Mouse (Mus musculus) ES-Bruce4 (cell line): ENCODE measurements around the gene Ghr. TPM values are rescaled to one million over a fixed set of nuclear protein-coding genes. Genes with fewer than 3 reads are reported as not detected.

Source experiments
- H3K27ac ChIP-seq: 2 replicates; pipeline ENCODE4 v1.5.1; 2012; ENCODE audit warnings: low read length, inconsistent platforms; ENCODE audit not compliant: insufficient read depth
- H3K27me3 ChIP-seq: 2 replicates; pipeline ENCODE4 v1.6.1; 2012; ENCODE audit warnings: mild to moderate bottlenecking, low read length, inconsistent platforms; ENCODE audit not compliant: control insufficient read depth, poor library complexity, insufficient read depth, severe bottlenecking
- H3K36me3 ChIP-seq: 2 replicates; pipeline ENCODE4 v1.6.1; 2012; ENCODE audit warnings: inconsistent platforms, mild to moderate bottlenecking, low read length, moderate library complexity; ENCODE audit not compliant: control insufficient read depth, poor library complexity, insufficient read depth, severe bottlenecking
- H3K4me1 ChIP-seq: one replicate; pipeline ENCODE4 v1.8.1; 2011; ENCODE audit warnings: low read length; ENCODE audit not compliant: control insufficient read depth, insufficient read depth
- H3K4me3 ChIP-seq: 2 replicates; pipeline ENCODE4 v1.5.1; 2011; ENCODE audit warnings: low read depth, mild to moderate bottlenecking, low read length
- H3K9ac ChIP-seq: 2 replicates; pipeline ENCODE4 v1.6.1; 2012; ENCODE audit warnings: low read depth, mild to moderate bottlenecking, inconsistent platforms; ENCODE audit not compliant: poor library complexity, severe bottlenecking
- H3K9me3 ChIP-seq: replicated peaks from 2 replicates; pipeline ENCODE4 v1.6.1; 2012; ENCODE audit warnings: mild to moderate bottlenecking, low read length, inconsistent platforms; ENCODE audit not compliant: control insufficient read depth, poor library complexity, insufficient read depth, severe bottlenecking
- CTCF ChIP-seq: IDR thresholded peaks from one replicate; pipeline ENCODE4 v1.8.1; 2011; ENCODE audit warnings: low read depth, low read length
- EP300 ChIP-seq: IDR thresholded peaks from 2 replicates; pipeline ENCODE4 v1.6.1; 2011; ENCODE audit warnings: low read depth, low read length; ENCODE audit not compliant: insufficient read depth
- POLR2A ChIP-seq: IDR thresholded peaks from one replicate; pipeline ENCODE4 v1.8.1; 2011; ENCODE audit warnings: low read length; ENCODE audit not compliant: insufficient read depth
- polyA plus RNA-seq: library from polyadenylated mRNA; stranded (reverse); fragments of >200 nt; gene quantifications from 2 replicates; pipeline ENCODE4 v1.2.4, GENCODE M21; 2011; ENCODE audit warnings: low read depth; ENCODE audit not compliant: missing spikeins, insufficient read depth, insufficient read length

Ghr gene
- polyA plus RNA-seq, 1 experiment = 40.5 TPM

DNA sequence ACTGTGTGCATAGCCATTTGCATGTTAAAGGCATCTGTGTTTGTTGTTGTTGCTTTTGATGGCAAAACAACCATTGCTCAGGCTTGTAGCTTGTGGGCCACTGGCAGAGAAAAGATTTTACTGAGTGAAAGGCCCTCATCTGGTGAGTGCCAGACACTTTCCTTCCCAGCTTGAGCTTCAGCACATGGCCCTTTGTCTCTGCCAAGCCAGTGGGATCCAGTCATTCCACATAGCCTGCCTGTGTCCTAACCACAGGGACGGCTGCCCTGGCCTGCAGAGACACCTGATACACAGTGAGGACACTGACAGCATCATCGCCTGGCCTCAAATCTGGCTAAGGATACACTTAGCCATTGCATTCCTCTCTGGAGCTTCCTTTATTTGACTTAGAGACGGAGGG lies 74.2 kb downstream of the Ghr start:
- H3K4me3 ChIP-seq = no peak overlapping the region
- no peak for TF ChIP-seq POLR2A
- TF ChIP-seq CTCF = no peak
- TF ChIP-seq EP300 = no peak
- H3K9me3 ChIP-seq = no peaks in the 10 kb centered on the region
- H3K36me3 ChIP-seq = no peaks in the 10 kb centered on the region
- no peak overlapping the region for H3K9ac ChIP-seq
- no peaks in the 10 kb centered on the region for H3K27me3 ChIP-seq
- H3K27ac ChIP-seq = no peak overlapping the region
- peaks cover 2% of the 10 kb centered on the region for H3K4me1 ChIP-seq

DNA sequence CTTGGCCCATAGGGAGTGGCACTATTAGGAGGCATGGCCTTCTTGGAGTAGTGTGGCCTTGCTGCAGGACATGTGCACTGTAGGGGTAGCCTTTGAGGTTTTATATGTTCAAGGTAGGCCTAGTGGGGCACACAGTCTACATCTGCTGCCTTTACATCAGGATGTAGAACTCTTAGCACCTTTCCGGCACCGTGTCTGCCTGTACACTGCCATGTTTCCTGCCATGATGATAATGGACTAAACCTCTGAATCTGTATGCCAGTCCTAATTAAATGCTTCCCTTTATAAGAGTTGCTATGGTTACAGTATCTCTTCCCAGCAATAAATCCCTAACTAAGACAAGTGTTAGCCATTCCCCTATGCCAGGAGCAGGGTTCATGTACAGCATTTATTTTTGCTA lies 76.0 kb downstream of the Ghr start:
- no peak overlapping the region for H3K4me3 ChIP-seq
- no peaks in the 10 kb centered on the region for H3K36me3 ChIP-seq
- no peak overlapping the region for H3K27ac ChIP-seq
- H3K9ac ChIP-seq = no peak overlapping the region
- H3K27me3 ChIP-seq = no peaks in the 10 kb centered on the region
- TF ChIP-seq CTCF = no peak
- TF ChIP-seq POLR2A = no peak
- TF ChIP-seq EP300 = no peak
- peaks cover 2% of the 10 kb centered on the region for H3K4me1 ChIP-seq
- no peaks in the 10 kb centered on the region for H3K9me3 ChIP-seq

DNA sequence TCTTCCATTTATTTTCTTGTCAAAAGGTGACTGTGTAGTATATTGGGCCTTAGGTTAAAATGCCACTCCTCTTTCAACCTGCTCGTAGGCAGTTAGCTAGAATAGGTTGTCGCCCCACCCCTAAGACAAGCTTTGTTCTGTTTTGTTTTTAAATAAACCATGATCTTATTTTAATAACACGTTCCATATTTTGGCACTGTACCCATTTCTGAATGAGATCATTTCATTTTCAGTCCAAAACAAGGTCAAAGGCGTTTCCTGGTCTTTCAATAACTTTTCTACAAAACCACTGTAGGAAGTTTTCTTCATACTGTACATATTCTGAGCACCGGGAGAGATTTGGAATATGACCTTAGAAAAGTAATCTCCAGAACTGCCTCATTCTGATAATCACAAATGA lies 78.6 kb downstream of the Ghr start:
- peaks cover 2% of the 10 kb centered on the region for H3K4me1 ChIP-seq
- TF ChIP-seq EP300 (no peak), CTCF (no peak), POLR2A (no peak)
- no peak overlapping the region for H3K27ac ChIP-seq
- H3K36me3 ChIP-seq = no peaks in the 10 kb centered on the region
- no peak overlapping the region for H3K9ac ChIP-seq
- no peaks in the 10 kb centered on the region for H3K9me3 ChIP-seq
- no peak overlapping the region for H3K4me3 ChIP-seq
- H3K27me3 ChIP-seq = no peaks in the 10 kb centered on the region

DNA sequence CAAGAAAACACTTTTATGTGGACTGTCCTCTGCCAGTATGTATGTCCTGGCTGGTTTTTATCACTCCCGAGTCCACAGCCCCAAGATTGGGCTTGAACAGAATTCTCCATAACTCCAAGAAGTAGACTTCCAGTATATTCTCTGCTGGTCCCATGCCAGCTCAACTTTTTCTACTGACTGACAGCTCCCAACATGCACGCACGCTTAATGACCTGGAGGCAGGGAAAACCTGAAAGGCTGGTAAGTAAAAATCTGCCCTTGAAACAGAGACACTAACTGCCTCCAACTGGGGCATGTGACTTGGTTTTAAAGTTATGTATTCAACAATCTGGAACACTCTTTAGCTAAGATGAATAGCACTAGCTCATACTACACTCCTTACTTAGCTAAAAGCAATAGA lies 81.6 kb downstream of the Ghr start:
- no peak overlapping the region for H3K27ac ChIP-seq
- H3K4me3 ChIP-seq = no peak overlapping the region
- no peaks in the 10 kb centered on the region for H3K36me3 ChIP-seq
- H3K4me1 ChIP-seq = no peaks in the 10 kb centered on the region
- H3K9ac ChIP-seq = no peak overlapping the region
- no peaks in the 10 kb centered on the region for H3K27me3 ChIP-seq
- no peak for TF ChIP-seq CTCF
- TF ChIP-seq EP300 = no peak
- TF ChIP-seq POLR2A = no peak
- no peaks in the 10 kb centered on the region for H3K9me3 ChIP-seq

DNA sequence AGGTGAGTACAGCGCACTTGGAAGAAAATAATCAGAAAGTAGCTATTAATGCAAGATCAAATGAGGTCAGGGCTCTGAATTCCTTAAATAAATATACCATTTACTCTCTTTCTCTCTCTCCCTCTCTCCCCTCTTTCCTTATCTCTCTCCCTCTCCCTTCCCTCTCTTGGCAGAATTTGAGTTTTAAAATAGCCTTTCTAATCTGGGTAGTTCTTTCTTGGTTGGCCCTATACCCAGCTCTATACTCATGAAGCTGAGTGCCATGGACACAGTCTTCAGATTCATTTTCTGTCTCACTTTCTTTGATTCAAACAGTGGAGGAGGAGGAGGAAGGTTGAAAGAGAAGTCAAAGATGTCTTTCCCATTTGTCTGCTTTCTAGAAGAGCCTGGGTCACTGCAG lies 84.3 kb downstream of the Ghr start:
- Histone ChIP-seq H3K9me3 (no peaks in the 10 kb centered on the region), H3K4me3 (no peak overlapping the region), H3K27me3 (no peaks in the 10 kb centered on the region), H3K9ac (no peak overlapping the region), H3K27ac (no peak overlapping the region), H3K36me3 (no peaks in the 10 kb centered on the region), H3K4me1 (no peaks in the 10 kb centered on the region)
- TF ChIP-seq EP300 (no peak), POLR2A (no peak), CTCF (no peak)

DNA sequence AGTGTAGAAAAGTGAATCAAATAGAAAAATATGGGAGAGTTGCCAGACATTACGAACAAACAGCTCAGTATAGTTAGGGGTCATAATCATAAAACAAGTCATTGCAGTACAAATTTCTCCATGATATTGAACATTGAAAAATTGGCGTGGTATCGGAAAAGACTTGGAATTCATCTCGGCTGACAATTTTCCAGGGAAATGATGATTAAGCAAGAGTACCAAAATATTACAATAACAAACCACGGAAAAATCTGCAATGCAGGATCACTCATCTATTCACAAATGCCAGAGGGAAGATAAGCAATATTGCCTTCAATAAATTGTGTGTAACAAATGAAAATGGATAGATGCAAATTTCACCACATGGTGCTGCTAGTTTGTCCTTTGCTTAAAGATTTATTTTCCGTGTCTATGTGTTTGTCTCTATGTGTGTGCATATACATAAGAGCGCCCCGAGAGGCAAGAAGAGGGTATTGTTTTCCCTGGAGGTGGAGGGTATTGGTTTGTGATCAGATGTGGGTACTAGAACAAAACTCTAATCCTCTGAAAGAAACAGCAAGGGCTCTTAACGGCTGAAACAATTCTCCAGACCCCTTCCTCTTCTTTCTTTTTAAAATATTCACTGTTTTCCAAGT lies 85.2 kb downstream of the Ghr start:
- Histone ChIP-seq H3K9me3 (no peaks in the 10 kb centered on the region), H3K27me3 (no peaks in the 10 kb centered on the region), H3K9ac (no peak overlapping the region), H3K4me1 (no peaks in the 10 kb centered on the region), H3K4me3 (no peak overlapping the region), H3K27ac (no peak overlapping the region), H3K36me3 (no peaks in the 10 kb centered on the region)
- TF ChIP-seq EP300 (no peak), CTCF (no peak), POLR2A (no peak)
